Mouse (Mus musculus) E14TG2a.4 (cell line): ENCODE results near the gene Rrp1b.

Experiments
- CTCF ChIP-seq: conservative IDR thresholded peaks from 2 replicates; pipeline ENCODE4 v1.5.1; 2014; ENCODE audit warnings: low read length
- POU5F1 ChIP-seq: IDR thresholded peaks from 2 replicates; pipeline ENCODE4 v1.6.1; 2014; ENCODE audit warnings: low read length, borderline replicate concordance

GRCm38 (mm10) chr17:32016481-32016880 is 19.4 kb upstream of the Rrp1b start:
- TF ChIP-seq CTCF (no peak), POU5F1 (no peak)
